Mouse (Mus musculus) embryonic facial prominence, embryonic 14.5 days (tissue): ENCODE data around the gene Podxl. TPM values are rescaled to one million over a fixed set of nuclear protein-coding genes. Genes with fewer than 3 reads are reported as not detected.
"Not testable (repeated sequence)": the region's sequence is repeated elsewhere in the genome, so short reads cannot be mapped to it uniquely, and the experiment has no call there.

Source experiments
- ATAC-seq: fragments of 200-750 bp; cut with Nextera tagmentation; 2 replicates; pipeline ENCODE4 v1.8.0; 2017; ENCODE audit warnings: low read depth, moderate number of reproducible peaks, moderate TSS enrichment
- DNase-seq: peaks from one replicate; pipeline ENCODE4 v3.0.0-alpha.2; 2015; ENCODE audit warnings: low spot score
- H3K27ac ChIP-seq: fragments of 300-500 bp; sonication (generic); replicated peaks from 2 replicates; pipeline ENCODE4 v1.5.1; 2014; ENCODE audit warnings: low read depth, mild to moderate bottlenecking, low read length, moderate library complexity
- H3K27me3 ChIP-seq: fragments of 300-500 bp; sonication (generic); replicated peaks from 2 replicates; pipeline ENCODE4 v1.6.1; 2014; ENCODE audit warnings: low read length; ENCODE audit not compliant: control insufficient read depth, insufficient read depth
- H3K36me3 ChIP-seq: fragments of 300-500 bp; sonication (generic); 2 replicates; pipeline ENCODE4 v1.6.1; 2014; ENCODE audit warnings: low read length, mixed read lengths; ENCODE audit not compliant: control insufficient read depth, insufficient read depth
- H3K4me1 ChIP-seq: fragments of 300-500 bp; sonication (generic); 2 replicates; pipeline ENCODE4 v1.6.1; 2014; ENCODE audit warnings: antibody characterized with exemption, low read length; ENCODE audit not compliant: control insufficient read depth, insufficient read depth
- H3K4me2 ChIP-seq: fragments of 300-500 bp; sonication (generic); 2 replicates; pipeline ENCODE4 v1.6.1; 2014; ENCODE audit warnings: low read depth, mild to moderate bottlenecking, low read length, moderate library complexity, mixed read lengths
- H3K4me3 ChIP-seq: fragments of 300-500 bp; sonication (generic); 2 replicates; pipeline ENCODE4 v1.5.1; 2014; ENCODE audit warnings: low read depth, mild to moderate bottlenecking, low read length
- H3K9ac ChIP-seq: fragments of 300-500 bp; sonication (generic); 2 replicates; pipeline ENCODE4 v1.6.1; 2014; ENCODE audit warnings: low read depth, mild to moderate bottlenecking, low read length, moderate library complexity, mixed read lengths
- H3K9me3 ChIP-seq: fragments of 300-500 bp; sonication (generic); 2 replicates; pipeline ENCODE4 v1.6.1; 2016; ENCODE audit warnings: low read length; ENCODE audit not compliant: control insufficient read depth
- WGBS: fragments of 180-500 bp; shearing (Covaris S2); extraction: QIAGEN DNeasy Blood & Tissue Kit; methylation state at CpG from one replicate; pipeline ENCODE4 v1.1.7; 2014; 5-methylcytosine and 5-hydroxymethylcytosine counted together
- polyA plus RNA-seq: library from polyadenylated mRNA; unstranded; fragments of >200 nt; fragmentation: Nextera tagmentation; extraction: Ambion mirVana; gene quantifications from 2 replicates; pipeline ENCODE4 v1.2.1, GENCODE M21; 2014

Gene Podxl
- polyA plus RNA-seq, 1 experiment from 2014 or later: 7.6 TPM

DNA sequence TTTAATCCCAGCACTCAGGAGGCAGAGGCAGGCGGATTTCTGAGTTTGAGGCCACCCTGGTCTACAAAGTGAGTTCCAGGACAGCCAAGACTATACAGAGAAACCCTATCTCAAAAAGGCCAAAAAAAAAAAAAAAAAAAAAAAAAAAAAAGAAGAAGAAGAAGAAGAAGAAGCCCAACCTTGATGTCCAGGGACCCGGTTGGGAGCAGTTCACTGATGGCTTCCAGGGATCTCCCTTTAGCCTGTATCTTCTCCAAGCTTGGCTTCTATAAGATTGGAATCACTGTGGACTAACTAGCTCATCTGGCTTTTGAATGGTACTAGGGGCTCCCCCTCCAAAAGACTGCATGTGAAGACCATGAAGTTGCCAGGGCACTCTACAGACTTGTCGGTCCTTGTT lies 1.8 kb downstream of the Podxl start:
- peaks cover 70% of the 10 kb centered on the region for H3K27me3 ChIP-seq

DNA sequence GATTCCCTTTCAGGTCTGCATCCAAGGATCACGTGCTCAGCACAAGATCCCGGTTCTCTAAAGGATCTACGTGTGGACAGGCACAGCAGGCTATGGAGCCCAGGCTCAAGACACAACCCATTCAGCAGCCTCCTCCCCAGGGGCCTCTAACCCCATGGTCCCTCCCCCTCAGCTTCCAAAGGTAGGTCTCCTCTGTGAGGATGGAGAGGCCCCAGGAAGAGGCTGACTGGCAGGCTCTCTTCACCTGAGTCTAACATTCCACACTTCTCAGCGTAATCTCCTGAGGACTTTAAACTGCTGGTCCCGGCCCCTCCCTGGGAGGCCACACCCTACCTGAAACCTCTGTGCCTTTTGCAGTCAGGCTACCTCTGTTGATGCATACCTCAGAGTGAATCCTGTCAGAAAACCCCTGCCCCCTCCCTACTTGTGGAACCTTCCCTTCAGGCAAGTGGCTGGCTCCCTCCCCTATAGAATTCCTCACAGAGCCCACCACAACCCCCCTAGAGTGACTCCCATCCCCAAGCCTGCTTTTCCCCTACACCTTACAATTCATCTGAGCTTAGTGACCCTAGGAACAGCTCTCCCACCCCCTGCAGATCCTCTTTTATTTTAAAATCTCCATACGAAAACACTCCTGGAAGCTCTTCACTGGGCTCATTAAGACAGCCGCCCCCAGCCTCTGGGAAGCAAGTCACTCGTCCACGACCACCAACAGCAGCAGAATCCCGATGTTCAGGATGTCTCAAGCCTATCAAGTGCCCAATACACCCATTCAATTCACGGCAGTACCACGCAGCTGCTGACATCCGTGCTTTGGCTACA lies 3.4 kb downstream of the Podxl start:
- Histone ChIP-seq H3K4me2 (no peak overlapping the region), H3K27me3 (peaks cover 57% of the 10 kb centered on the region), H3K9me3 (no peaks in the 10 kb centered on the region), H3K9ac (no peak overlapping the region), H3K27ac (no peak overlapping the region), H3K36me3 (no peaks in the 10 kb centered on the region), H3K4me1 (0 out of 2 replicates have a peak, but pooled peaks cover 6% of the 10 kb centered on the region), H3K4me3 (no peak overlapping the region)
- peak; percentile 22 for DNase-seq
- ATAC-seq: peak; percentile 9; the same call in 1 of the 2 replicates
- WGBS: 13% methylated on average over 12 of the region's 13 CpGs

More for the DNA sequence above, 1.8 kb downstream of the Podxl start:
- ATAC-seq, H3K27ac ChIP-seq, H3K9ac ChIP-seq, H3K9me3 ChIP-seq, H3K4me1 ChIP-seq, H3K36me3 ChIP-seq, DNase-seq: not testable (repeated sequence)
- WGBS: 53% methylated on average over 3 of the region's 3 CpGs
- H3K4me3 ChIP-seq: peak overlapping the region; percentile 64
- peak overlapping the region; percentile 90 for H3K4me2 ChIP-seq

DNA sequence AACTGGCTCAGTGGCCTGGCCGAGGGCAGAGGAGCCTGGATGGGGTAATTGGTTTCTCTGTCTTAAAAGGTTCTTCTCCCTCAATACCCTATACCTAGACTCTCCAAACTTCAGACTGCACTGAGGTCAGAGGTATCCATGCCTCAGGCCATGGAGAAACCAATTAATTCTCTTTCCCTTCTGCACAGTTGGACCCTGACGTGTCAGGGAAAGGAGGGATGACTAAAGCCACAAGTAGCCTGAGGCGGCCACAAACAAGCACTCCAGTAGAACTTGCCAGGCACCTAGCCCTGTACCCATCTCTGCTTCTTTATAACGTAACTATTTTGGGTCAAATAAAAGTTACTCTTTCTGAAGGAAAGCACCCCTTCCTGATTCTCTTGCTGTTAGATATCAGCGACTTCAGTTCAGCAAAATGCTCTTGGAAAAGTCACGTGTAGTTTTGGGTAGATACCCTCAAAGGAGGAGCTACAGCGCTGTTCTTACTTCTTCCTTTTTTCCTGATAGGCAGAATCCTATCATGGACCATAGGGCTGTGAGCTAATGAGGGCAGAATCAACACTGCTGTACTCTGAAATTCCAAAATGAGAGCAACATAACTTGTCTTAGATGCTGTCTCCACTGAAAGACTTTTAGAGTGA lies 7.2 kb downstream of the Podxl start:
- DNase-seq (no peak), ATAC-seq (no peak)
- Histone ChIP-seq H3K27ac (no peak overlapping the region), H3K4me2 (no peak overlapping the region), H3K9ac (no peak overlapping the region), H3K27me3 (peaks cover 21% of the 10 kb centered on the region), H3K4me3 (no peak overlapping the region), H3K36me3 (no peaks in the 10 kb centered on the region), H3K4me1 (no peaks in the 10 kb centered on the region), H3K9me3 (no peaks in the 10 kb centered on the region)
- 77% methylated on average over 7 of the region's 7 CpGs for WGBS

DNA sequence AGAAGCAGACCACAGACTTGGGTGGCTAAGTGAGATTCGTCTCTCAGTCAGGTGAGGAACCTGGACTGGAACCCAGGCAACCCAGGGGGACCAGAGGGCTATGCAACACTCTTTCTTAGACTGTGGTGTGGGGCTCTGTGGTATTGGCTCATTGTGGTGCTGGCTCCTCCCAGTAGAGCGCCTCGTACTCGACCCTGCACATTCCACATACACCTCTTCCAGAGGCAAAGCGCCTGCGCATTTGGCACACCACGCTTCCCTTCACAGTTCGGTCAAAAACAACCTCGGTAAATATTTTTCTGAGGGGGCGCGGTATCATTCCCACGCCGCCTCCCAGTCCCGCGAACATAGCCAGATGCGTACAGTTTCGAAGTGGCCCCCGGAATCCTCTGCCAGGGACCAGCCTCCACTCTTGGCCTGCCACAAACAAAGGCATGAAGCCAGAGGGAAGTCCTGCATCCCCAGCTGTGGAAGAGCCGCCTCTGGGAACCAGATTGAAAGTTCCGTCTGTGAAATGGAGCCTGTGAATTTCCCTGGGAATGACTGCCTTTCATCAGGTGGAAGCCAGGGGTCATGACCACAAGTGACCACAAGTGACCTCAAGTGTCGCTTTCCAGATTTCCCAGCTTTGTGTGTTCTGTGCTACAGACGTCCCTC lies 12.8 kb downstream of the Podxl start:
- ATAC-seq: no peak
- Histone ChIP-seq H3K4me2 (no peak overlapping the region), H3K4me1 (0 out of 2 replicates have a peak, but pooled peaks cover 4% of the 10 kb centered on the region), H3K9me3 (no peaks in the 10 kb centered on the region), H3K4me3 (no peak overlapping the region), H3K27me3 (no peaks in the 10 kb centered on the region), H3K9ac (no peak overlapping the region), H3K36me3 (no peaks in the 10 kb centered on the region), H3K27ac (no peak overlapping the region)
- WGBS: 64% methylated on average over 22 of the region's 22 CpGs
- no peak for DNase-seq

DNA sequence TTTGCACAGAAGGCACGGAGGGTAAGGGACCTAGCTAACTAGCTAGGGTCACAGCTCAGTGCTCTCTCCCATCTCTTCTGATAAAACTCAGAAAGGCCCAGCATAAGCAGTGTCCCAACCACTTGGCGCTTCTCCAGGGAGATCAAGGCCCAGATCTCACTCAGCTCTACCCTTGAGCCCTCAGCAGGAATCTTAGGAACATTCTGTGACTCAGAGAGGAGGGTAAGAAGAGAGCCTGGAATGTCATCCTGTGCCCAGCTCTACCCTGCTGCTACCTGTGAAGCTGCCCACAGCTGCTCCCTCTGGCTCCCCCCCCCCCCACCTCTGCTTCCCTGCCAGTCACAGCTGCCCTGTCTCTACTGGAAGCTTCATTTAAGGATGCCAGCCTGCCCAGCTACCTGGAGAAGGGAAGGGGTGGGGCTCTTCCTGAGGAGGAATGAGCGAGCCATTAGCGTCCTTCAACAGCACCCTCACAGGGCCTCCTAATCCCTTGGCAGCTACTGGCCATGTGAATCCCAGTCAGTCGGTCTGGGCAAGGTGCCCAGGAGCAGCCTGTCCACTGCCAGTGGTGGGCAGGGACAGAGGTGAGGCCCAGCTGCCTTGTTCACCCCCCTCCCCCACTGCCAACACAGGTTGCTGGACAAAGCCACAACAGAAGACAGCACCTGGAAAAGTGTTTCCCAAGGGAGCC lies 14.3 kb downstream of the Podxl start:
- Histone ChIP-seq H3K9me3 (no peaks in the 10 kb centered on the region), H3K4me1 (0 out of 2 replicates have a peak, but pooled peaks cover 4% of the 10 kb centered on the region), H3K9ac (no peak overlapping the region), H3K27ac (no peak overlapping the region), H3K4me3 (no peak overlapping the region), H3K4me2 (no peak overlapping the region), H3K36me3 (no peaks in the 10 kb centered on the region), H3K27me3 (no peaks in the 10 kb centered on the region)
- DNase-seq: peak; percentile 67
- ATAC-seq: peak; percentile 62
- WGBS: 75% methylated on average over 5 of the region's 5 CpGs

DNA sequence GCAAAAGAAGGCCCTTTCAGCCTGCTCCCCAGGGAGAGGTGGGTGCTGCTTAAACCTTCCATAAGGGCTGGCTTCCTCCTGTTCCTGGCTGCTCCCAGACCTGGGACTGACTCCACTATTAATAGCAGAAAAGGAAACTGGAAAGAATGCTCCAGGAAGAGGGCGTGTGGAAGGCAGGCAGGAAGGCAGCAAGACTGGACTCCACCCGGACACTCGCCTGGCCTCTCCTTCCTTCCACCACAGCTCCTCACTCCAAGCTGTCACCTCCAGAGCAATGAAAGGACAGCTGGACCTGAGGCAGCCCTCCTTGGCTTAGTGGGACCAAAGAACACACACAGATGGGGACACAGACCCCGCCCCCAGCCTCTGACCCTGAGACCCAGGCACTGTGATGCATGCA lies 19.5 kb downstream of the Podxl start:
- ATAC-seq (no peak), DNase-seq (no peak)
- H3K4me1 ChIP-seq: 0 out of 2 replicates have a peak, but pooled peaks cover under 1% of the 10 kb centered on the region
- H3K36me3 ChIP-seq: no peaks in the 10 kb centered on the region
- no peak overlapping the region for H3K27ac ChIP-seq
- H3K4me2 ChIP-seq: no peak overlapping the region
- no peaks in the 10 kb centered on the region for H3K27me3 ChIP-seq
- H3K9me3 ChIP-seq: 0 out of 2 replicates have a peak, but pooled peaks cover 2% of the 10 kb centered on the region
- no peak overlapping the region for H3K4me3 ChIP-seq
- H3K9ac ChIP-seq: no peak overlapping the region
- 51% methylated on average over 4 of the region's 4 CpGs for WGBS

DNA sequence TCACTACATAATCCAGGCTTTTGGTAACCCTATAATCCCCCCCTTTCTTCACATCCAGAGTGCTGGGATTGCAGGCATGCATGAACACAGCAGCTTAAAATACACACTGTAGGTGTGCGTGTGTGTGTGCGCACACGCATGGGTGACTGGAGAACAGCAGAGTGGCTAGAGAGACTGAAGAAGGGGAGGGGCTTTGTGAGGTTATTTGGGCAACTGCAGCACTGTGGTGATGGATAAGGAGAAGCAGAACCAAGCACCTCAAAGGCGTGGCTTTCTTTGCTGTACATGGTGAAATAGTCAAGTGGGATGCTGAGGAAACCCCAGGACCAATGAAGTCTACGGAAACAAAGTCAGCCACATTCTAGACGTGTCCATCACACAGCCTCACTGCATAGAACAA lies 23.8 kb downstream of the Podxl start:
- Histone ChIP-seq H3K4me2 (no peak overlapping the region), H3K4me3 (no peak overlapping the region), H3K9me3 (0 out of 2 replicates have a peak, but pooled peaks cover 2% of the 10 kb centered on the region), H3K27ac (no peak overlapping the region), H3K36me3 (no peaks in the 10 kb centered on the region), H3K27me3 (no peaks in the 10 kb centered on the region), H3K4me1 (no peaks in the 10 kb centered on the region), H3K9ac (no peak overlapping the region)
- DNase-seq (no peak), ATAC-seq (no peak)
- WGBS: 82% methylated on average over 6 of the region's 6 CpGs

DNA sequence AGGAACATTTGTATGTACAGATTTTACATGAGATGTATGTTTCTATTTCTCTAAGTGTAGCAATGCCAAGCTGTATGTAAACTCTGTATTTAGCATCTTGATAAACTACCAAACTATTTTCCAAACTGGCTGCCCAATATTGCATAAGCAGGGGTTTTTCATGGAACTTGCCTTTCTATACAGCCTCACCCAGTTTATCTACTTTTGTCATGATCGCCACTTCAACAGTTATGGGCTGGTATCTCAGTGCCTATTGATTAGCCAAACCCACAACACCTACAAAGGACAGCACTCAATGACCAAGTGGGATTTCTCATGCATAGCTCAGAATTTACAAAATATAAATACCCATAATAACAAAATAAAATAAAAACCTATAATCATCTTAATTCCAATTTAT lies 25.7 kb downstream of the Podxl start:
- H3K27me3 ChIP-seq: no peaks in the 10 kb centered on the region
- no peak for DNase-seq
- 0 out of 2 replicates have a peak, but pooled peaks cover 2% of the 10 kb centered on the region for H3K9me3 ChIP-seq
- H3K27ac ChIP-seq: no peak overlapping the region
- no peak overlapping the region for H3K4me3 ChIP-seq
- no peaks in the 10 kb centered on the region for H3K36me3 ChIP-seq
- H3K9ac ChIP-seq: no peak overlapping the region
- no peaks in the 10 kb centered on the region for H3K4me1 ChIP-seq
- ATAC-seq: no peak
- H3K4me2 ChIP-seq: no peak overlapping the region
- WGBS: 98% methylated on average over 1 of the region's 1 CpGs
